Mouse (Mus musculus): ENCODE measurements around the gene Sv2c. TPM values are rescaled to one million over a fixed set of nuclear protein-coding genes. Genes with fewer than 3 reads are reported as not detected.

Gene Sv2c
- polyA plus RNA-seq, 1 experiment from 2014 or later = 1.6 TPM

DNA sequence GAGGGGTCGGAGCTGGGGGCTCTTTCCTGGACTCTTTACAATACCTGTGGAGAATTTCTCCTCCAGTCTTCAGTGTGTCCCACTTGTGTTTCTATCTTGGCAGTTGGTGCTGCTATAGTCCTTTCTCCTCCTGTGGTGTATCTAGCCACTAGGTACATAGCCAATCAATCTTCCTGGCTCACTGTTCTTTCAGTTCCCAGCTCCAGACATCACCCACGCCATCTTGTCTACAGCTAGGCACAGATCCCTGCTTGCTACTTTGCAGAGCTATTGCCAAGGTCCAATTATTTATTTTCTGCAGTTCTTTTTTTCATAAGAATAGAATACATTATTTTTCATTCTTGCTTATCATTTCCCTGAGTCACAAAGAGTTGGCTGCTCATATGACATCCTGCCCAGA, 34.2 kb upstream of the Sv2c start:
- 59% methylated on average over 2 of the region's 2 CpGs for WGBS

DNA sequence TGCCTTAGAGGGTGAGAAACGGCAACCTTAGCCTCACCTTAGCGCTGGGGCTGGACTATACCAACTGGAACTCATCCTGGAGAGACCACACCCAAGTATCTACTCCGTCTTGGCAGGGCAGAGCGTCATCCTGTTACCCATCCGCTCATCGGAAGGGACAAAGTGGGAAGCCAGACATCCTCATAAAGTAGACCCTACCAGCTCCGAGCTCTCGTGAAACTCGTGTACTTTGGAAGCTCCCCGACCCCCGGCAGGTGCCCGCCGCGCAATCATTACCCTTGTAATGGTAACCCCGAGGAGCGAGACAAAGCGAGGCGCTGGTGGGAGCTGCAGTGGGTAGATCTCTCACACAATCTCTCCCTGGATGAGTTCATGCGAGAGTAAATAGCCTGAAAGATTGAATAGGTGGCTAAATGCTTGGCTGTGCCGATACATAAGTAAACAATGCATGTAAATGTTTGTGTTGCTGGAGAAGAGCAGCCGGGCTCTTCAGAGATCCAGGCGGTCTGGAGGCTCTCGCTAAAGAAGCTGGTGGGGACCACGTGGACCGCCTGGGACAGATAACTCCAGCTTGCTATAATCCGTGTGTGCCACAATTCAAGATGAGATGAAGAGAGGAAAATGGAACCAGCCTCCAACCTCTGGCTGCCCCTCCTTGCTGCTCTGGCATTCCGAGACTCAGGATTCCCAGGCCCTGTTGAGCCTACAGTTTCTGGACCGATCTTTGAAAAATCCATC, 1.2 kb upstream of the Sv2c start:
- Histone ChIP-seq H3K27me3 (ENCODE audit: control insufficient read depth, insufficient read depth, low read length) (peaks cover 11% of the 10 kb centered on the region), H3K4me1 (replicated peaks; ENCODE audit: control insufficient read depth, insufficient read depth) (no peaks in the 10 kb centered on the region; the same call in 1 of the 2 replicates), H3K36me3 (ENCODE audit: control insufficient read depth, insufficient read depth, low read length) (no peaks in the 10 kb centered on the region), H3K4me3 (ENCODE audit: low read depth, low read length) (peak overlapping the region; percentile 41; the same call in 1 of the 2 replicates), H3K4me2 (replicated peaks; ENCODE audit: low read depth) (peak overlapping the region; percentile 68), H3K9ac (ENCODE audit: low read length) (no peak overlapping the region), H3K9me3 (ENCODE audit: control insufficient read depth, low read length) (no peaks in the 10 kb centered on the region), H3K27ac (replicated peaks) (no peak overlapping the region)
- WGBS = 4% methylated on average over 28 of the region's 28 CpGs
- TF ChIP-seq EP300 (optimal IDR thresholded peaks at IDR 0.05) (no peak), CTCF (IDR thresholded peaks at IDR 0.05; ENCODE audit: low read depth) (no peak)
- no peak for DNase-seq (ENCODE audit: low spot score)
- no peak for ATAC-seq (ENCODE audit: low FRiP score, low TSS enrichment)

More for the DNA sequence above, 34.2 kb upstream of the Sv2c start:
- Histone ChIP-seq H3K4me1 (replicated peaks; ENCODE audit: control insufficient read depth, insufficient read depth) (no peaks in the 10 kb centered on the region), H3K9me3 (ENCODE audit: control insufficient read depth, low read length) (no peaks in the 10 kb centered on the region), H3K4me2 (replicated peaks; ENCODE audit: low read depth) (no peak overlapping the region), H3K9ac (ENCODE audit: low read length) (no peak overlapping the region), H3K36me3 (ENCODE audit: control insufficient read depth, insufficient read depth, low read length) (no peaks in the 10 kb centered on the region), H3K27me3 (ENCODE audit: control insufficient read depth, insufficient read depth, low read length) (no peaks in the 10 kb centered on the region), H3K4me3 (ENCODE audit: low read depth, low read length) (no peak overlapping the region), H3K27ac (replicated peaks) (no peak overlapping the region)
- TF ChIP-seq CTCF (IDR thresholded peaks at IDR 0.05; ENCODE audit: low read depth) (no peak), EP300 (optimal IDR thresholded peaks at IDR 0.05) (no peak)
- no peak for ATAC-seq (ENCODE audit: low FRiP score, low TSS enrichment)
- no peak for DNase-seq (ENCODE audit: low spot score)

GRCm38 (mm10) chr13:96132833-96133232, 456 bp upstream of the Sv2c start:
- ATAC-seq (ENCODE audit: low FRiP score, low TSS enrichment) (no peak), DNase-seq (ENCODE audit: low spot score) (no peak)
- Histone ChIP-seq H3K4me2 (replicated peaks; ENCODE audit: low read depth) (peak overlapping the region; percentile 68), H3K9ac (ENCODE audit: low read length) (no peak overlapping the region), H3K4me3 (ENCODE audit: low read depth, low read length) (peak overlapping the region; percentile 41), H3K4me1 (replicated peaks; ENCODE audit: control insufficient read depth, insufficient read depth) (no peaks in the 10 kb centered on the region; the same call in 1 of the 2 replicates), H3K36me3 (ENCODE audit: control insufficient read depth, insufficient read depth, low read length) (no peaks in the 10 kb centered on the region), H3K27me3 (ENCODE audit: control insufficient read depth, insufficient read depth, low read length) (peaks cover 11% of the 10 kb centered on the region), H3K9me3 (ENCODE audit: control insufficient read depth, low read length) (no peaks in the 10 kb centered on the region), H3K27ac (replicated peaks) (no peak overlapping the region)
- under 1% methylated on average over 15 of the region's 15 CpGs for WGBS
- TF ChIP-seq CTCF (IDR thresholded peaks at IDR 0.05; ENCODE audit: low read depth) (no peak), EP300 (optimal IDR thresholded peaks at IDR 0.05) (no peak)

- peak overlapping the region; percentile 41 for H3K4me3 ChIP-seq (ENCODE audit: low read depth, low read length)
- H3K36me3 ChIP-seq (ENCODE audit: control insufficient read depth, insufficient read depth, low read length) = no peaks in the 10 kb centered on the region
- 3% methylated on average over 19 of the region's 19 CpGs for WGBS
- H3K27me3 ChIP-seq (ENCODE audit: control insufficient read depth, insufficient read depth, low read length) = peaks cover 11% of the 10 kb centered on the region
- no peak overlapping the region for H3K27ac ChIP-seq (replicated peaks)
- H3K9me3 ChIP-seq (ENCODE audit: control insufficient read depth, low read length) = no peaks in the 10 kb centered on the region
- peak overlapping the region; percentile 68 for H3K4me2 ChIP-seq (replicated peaks; ENCODE audit: low read depth)
- no peaks in the 10 kb centered on the region; the same call in 1 of the 2 replicates for H3K4me1 ChIP-seq (replicated peaks; ENCODE audit: control insufficient read depth, insufficient read depth)
- ATAC-seq (ENCODE audit: low FRiP score, low TSS enrichment) = no peak
- TF ChIP-seq EP300 (optimal IDR thresholded peaks at IDR 0.05) = no peak
- TF ChIP-seq CTCF (IDR thresholded peaks at IDR 0.05; ENCODE audit: low read depth) = no peak
- DNase-seq (ENCODE audit: low spot score) = no peak
- H3K9ac ChIP-seq (ENCODE audit: low read length) = peak overlapping the region; percentile 24; the same call in 1 of the 2 replicates
Measured at GRCm38 (mm10) chr13:96131911-96132310, 466 bp downstream of the Sv2c start.

DNA sequence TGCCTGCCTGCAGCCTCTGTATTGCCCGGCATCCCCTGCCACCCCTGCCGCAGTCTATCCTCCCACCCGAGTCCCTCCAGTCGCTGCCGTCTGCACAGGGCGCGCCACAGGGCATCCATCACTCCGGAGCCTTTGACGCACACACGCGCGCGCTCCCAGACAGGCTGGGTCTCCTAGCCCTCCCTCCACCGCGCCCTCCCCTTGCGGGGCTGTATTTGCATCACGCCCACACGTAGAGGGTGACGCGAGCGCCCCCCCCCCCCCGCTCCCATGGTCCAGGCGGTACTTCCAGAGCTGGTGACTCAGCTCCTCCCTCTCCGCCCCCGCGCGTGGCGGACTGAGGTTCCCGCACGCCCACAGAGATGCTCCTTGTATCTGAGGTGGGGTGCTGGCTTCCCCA, 1.3 kb downstream of the Sv2c start:
- TF ChIP-seq CTCF (IDR thresholded peaks at IDR 0.05; ENCODE audit: low read depth) (no peak), EP300 (optimal IDR thresholded peaks at IDR 0.05) (no peak)
- DNase-seq (ENCODE audit: low spot score) (peak; percentile 63), ATAC-seq (ENCODE audit: low FRiP score, low TSS enrichment) (peak; percentile 57; the same call in 1 of the 2 replicates)
- under 1% methylated on average over 19 of the region's 30 CpGs for WGBS
- Histone ChIP-seq H3K9me3 (ENCODE audit: control insufficient read depth, low read length) (no peaks in the 10 kb centered on the region), H3K27ac (replicated peaks) (no peak overlapping the region), H3K4me1 (replicated peaks; ENCODE audit: control insufficient read depth, insufficient read depth) (no peaks in the 10 kb centered on the region; the same call in 1 of the 2 replicates), H3K4me2 (replicated peaks; ENCODE audit: low read depth) (peak overlapping the region; percentile 68), H3K4me3 (ENCODE audit: low read depth, low read length) (peak overlapping the region; percentile 41), H3K36me3 (ENCODE audit: control insufficient read depth, insufficient read depth, low read length) (no peaks in the 10 kb centered on the region), H3K27me3 (ENCODE audit: control insufficient read depth, insufficient read depth, low read length) (peaks cover 11% of the 10 kb centered on the region), H3K9ac (ENCODE audit: low read length) (no peak overlapping the region)

DNA sequence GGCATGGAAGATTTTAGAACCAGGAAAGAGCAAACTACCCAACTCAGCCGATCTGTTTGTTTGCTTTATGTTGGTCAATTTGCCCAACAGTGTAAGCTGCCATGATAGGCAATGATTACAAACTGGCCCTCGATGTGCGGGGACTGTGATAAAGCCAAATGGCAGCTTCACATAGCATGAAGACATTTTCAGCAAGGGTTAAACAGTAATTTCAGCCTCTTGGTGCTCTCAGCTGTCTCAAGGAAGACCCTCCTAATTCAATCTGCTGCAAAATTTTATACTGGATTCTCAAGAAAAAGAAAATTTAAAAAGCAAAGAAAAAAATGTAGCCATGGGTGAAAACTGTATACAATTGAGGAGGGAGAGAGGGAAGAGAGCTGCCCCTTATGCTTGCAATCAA, 3.3 kb downstream of the Sv2c start:
- H3K27me3 ChIP-seq (ENCODE audit: control insufficient read depth, insufficient read depth, low read length) = peaks cover 11% of the 10 kb centered on the region
- ATAC-seq (ENCODE audit: low FRiP score, low TSS enrichment) = no peak

More for the DNA sequence above, 3.3 kb downstream of the Sv2c start:
- Histone ChIP-seq H3K27ac (replicated peaks) (no peak overlapping the region), H3K9me3 (ENCODE audit: control insufficient read depth, low read length) (no peaks in the 10 kb centered on the region), H3K9ac (ENCODE audit: low read length) (no peak overlapping the region), H3K4me1 (replicated peaks; ENCODE audit: control insufficient read depth, insufficient read depth) (no peaks in the 10 kb centered on the region; the same call in 1 of the 2 replicates), H3K4me3 (ENCODE audit: low read depth, low read length) (no peak overlapping the region), H3K36me3 (ENCODE audit: control insufficient read depth, insufficient read depth, low read length) (no peaks in the 10 kb centered on the region), H3K4me2 (replicated peaks; ENCODE audit: low read depth) (no peak overlapping the region)
- whole genome bisulfite sequencing = 69% methylated on average over 3 of the region's 3 CpGs
- TF ChIP-seq EP300 (optimal IDR thresholded peaks at IDR 0.05) (no peak), CTCF (IDR thresholded peaks at IDR 0.05; ENCODE audit: low read depth) (no peak)
- no peak for DNase-seq (ENCODE audit: low spot score)

Measured in stomach, postnatal 0 days (tissue).